Mouse (Mus musculus) retina, adult 2 months (tissue): ENCODE measurements around the gene Dhrs11.

ENCODE experiments used
- DNase-seq: peaks from one replicate; pipeline ENCODE4 v3.0.0-alpha.2; 2012; ENCODE audit warnings: low read depth, low spot score

Gene Dhrs11

GRCm38 (mm10) chr11:84823484-84823897, 5.3 kb downstream of the Dhrs11 start:
- DNase-seq, result no peak

GRCm38 (mm10) chr11:84822487-84822886, 6.3 kb downstream of the Dhrs11 start:
- no peak for DNase-seq

- DNase-seq, result no peak
Measured at GRCm38 (mm10) chr11:84821131-84821770, 7.5 kb downstream of the Dhrs11 start.

GRCm38 (mm10) chr11:84818961-84819692, 9.7 kb downstream of the Dhrs11 start, which contains the start of gene Mrm1:
Mrm1 (minus strand) TSS chr11:84819515.
- DNase-seq, result peak; percentile 63

GRCm38 (mm10) chr11:84818085-84818960, 10.5 kb downstream of the Dhrs11 start:
- DNase-seq, result peak; percentile 49

- no peak for DNase-seq
Measured at GRCm38 (mm10) chr11:84817362-84817761, 11.4 kb downstream of the Dhrs11 start.

- DNase-seq, result no peak
Measured at GRCm38 (mm10) chr11:84813724-84814510, 14.9 kb downstream of the Dhrs11 start.

- no peak for DNase-seq
Measured at GRCm38 (mm10) chr11:84804373-84804772, 24.4 kb downstream of the Dhrs11 start.

GRCm38 (mm10) chr11:84797627-84798353, 31.0 kb downstream of the Dhrs11 start:
- DNase-seq, result peak; percentile 50

- DNase-seq, result no peak
Measured at GRCm38 (mm10) chr11:84797026-84797425, 31.8 kb downstream of the Dhrs11 start.

GRCm38 (mm10) chr11:84794496-84795113, 34.2 kb downstream of the Dhrs11 start:
- DNase-seq, result no peak

- no peak for DNase-seq
Measured at GRCm38 (mm10) chr11:84793545-84793944, 35.2 kb downstream of the Dhrs11 start.

- DNase-seq, result no peak
Measured at GRCm38 (mm10) chr11:84790383-84790782, 38.4 kb downstream of the Dhrs11 start.

- DNase-seq, result no peak
Measured at GRCm38 (mm10) chr11:84780143-84780870, 48.5 kb downstream of the Dhrs11 start.

- DNase-seq, result no peak
Measured at GRCm38 (mm10) chr11:84775560-84775959, 53.2 kb downstream of the Dhrs11 start.

- no peak for DNase-seq
Measured at GRCm38 (mm10) chr11:84774870-84775514, 53.8 kb downstream of the Dhrs11 start.
